Mouse (Mus musculus) heart, adult 9 months (tissue): Measurements from ENCODE around the gene Cmc1.

Experiments
- DNase-seq, 2 experiments: peaks; one replicate each; pipeline ENCODE4 v3.0.0; 2022; ENCODE audit warnings: low spot score in 2 of 2

Cmc1 gene

GRCm38 (mm10) chr9:118030252-118030651 is 119.7 kb downstream of the Cmc1 start:
- DNase-seq = no peak

DNA sequence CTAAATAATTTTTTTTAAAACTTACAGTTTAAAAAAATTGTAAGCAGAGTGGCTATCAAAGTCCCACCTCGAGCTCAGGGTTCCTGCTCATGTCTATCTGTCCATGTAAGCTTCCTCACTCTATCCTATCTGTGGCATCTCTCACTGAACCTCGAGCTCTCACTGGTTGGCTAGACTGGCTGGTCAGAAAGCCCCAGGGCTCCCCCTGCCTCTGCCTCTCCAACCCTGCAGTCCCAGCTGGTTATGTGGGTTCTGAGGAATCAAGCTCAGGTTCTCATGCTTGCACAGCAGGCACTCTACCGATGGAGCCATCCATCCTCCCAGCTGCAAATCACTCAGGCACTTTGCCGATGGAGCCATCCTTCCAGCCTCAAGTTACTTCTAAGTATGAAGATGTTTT is 120.5 kb downstream of the Cmc1 start:
- no peak for DNase-seq

DNA sequence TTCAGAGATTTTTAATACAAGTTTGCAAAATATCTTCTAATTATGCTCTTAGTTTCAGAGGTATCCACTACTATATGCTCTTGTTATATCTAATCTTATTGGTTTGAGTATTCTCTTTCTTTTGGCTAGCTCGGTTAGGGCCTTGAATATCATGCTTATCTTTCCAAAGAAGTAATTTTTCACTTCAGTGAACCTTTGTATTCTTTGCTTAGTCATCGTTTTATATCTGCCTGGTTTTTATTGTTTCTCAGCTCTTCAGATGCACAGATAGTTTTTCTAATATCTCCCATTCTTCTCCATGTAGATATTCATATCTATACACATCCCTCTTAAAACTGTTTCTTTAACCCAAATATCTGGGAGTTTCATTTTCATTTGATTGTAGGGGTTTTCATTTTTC is 125.0 kb downstream of the Cmc1 start:
- DNase-seq = no peak
